Mouse (Mus musculus): ENCODE results near the gene Slc9a9. TPM values are rescaled to one million over a fixed set of nuclear protein-coding genes. Genes with fewer than 3 reads are reported as not detected.

Slc9a9 gene
- polyA plus RNA-seq, 1 experiment: 8.9 TPM

DNA sequence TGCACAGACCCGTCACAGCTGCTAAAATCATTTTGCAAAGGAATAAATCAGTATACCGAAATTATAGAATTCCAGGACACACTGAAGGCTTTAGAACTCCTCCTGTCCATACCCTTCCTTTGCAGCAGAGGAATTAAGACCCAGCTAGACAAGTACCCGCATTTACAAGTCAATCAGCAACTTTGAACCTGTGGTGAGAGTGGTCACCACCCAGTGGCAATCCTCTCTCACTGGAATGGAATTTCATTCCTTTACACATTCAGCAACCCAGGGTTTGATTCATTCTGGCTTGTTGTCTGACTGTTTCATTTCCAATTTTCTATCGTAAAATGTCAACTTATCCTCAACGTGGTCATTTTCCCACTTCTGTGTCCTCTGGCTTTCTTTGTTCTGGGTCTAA is 67.5 kb downstream of the Slc9a9 start:
- no peak for DNase-seq
- Histone ChIP-seq H3K27me3 (ENCODE audit: control insufficient read depth, insufficient read depth, low read length) (no peaks in the 10 kb centered on the region), H3K4me1 (ENCODE audit: control insufficient read depth, insufficient read depth, low read length) (no peaks in the 10 kb centered on the region; the same call in 1 of the 2 replicates), H3K27ac (ENCODE audit: insufficient read depth, low read length) (no peak overlapping the region), H3K4me3 (replicated peaks; ENCODE audit: insufficient read depth, low read depth, low read length) (no peak overlapping the region)
- TF ChIP-seq CTCF (IDR thresholded peaks at IDR 0.05; ENCODE audit: borderline replicate concordance, insufficient read depth, low read depth, low read length) (no peak), POLR2A (IDR thresholded peaks at IDR 0.05; ENCODE audit: borderline replicate concordance, insufficient read depth, low read length) (no peak)
- 75% methylated on average over 5 of the region's 5 CpGs for WGBS

DNA sequence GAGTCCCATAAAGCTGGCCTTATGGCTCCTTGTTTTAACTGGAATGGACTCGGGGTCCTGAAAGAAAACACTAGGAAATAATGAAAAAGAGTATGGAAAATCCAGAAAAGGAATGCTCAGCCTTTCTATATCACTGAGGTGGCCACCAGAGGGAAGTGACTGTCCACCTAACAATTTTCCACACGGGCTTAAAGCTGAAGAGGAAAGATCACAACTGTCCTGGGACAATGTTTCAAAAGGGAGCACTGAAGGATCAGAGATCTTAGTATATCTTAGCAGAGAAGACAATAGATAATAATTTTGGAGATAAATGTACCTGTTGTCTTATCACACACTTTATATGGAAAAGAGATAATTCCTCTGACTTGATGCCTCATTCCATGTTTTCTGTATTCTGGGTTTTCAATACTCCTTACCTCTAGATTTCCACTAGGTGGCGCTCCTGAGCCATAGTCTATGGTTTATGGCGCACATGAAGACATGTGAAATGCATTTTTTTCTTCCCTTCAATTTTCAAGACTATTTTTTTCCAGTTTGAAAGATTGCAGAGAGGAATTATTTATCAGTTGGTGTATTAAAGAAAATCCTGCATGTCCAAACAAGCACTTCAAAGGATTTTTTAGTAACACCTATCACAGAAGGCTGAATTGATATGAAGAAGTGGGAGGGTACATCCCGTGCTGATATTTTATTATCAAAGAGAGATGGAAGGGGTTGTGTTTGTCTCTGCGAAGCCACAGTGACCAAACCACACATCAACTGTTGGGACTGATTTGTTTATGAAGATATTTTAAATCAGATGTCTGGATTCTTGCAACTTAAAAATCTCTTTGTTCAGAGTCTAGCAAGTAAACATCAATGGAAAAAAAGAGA is 69.1 kb downstream of the Slc9a9 start:
- peak; percentile 22; the same call in 1 of the 2 replicates for TF ChIP-seq CTCF (IDR thresholded peaks at IDR 0.05; ENCODE audit: borderline replicate concordance, insufficient read depth, low read depth, low read length)
- no peak for TF ChIP-seq POLR2A (IDR thresholded peaks at IDR 0.05; ENCODE audit: borderline replicate concordance, insufficient read depth, low read length)
- Histone ChIP-seq H3K4me1 (ENCODE audit: control insufficient read depth, insufficient read depth, low read length) (no peaks in the 10 kb centered on the region), H3K27ac (ENCODE audit: insufficient read depth, low read length) (no peak overlapping the region), H3K4me3 (replicated peaks; ENCODE audit: insufficient read depth, low read depth, low read length) (no peak overlapping the region), H3K27me3 (ENCODE audit: control insufficient read depth, insufficient read depth, low read length) (no peaks in the 10 kb centered on the region)
- 44% methylated on average over 6 of the region's 6 CpGs for WGBS
- DNase-seq: peak; percentile 67 to 71

DNA sequence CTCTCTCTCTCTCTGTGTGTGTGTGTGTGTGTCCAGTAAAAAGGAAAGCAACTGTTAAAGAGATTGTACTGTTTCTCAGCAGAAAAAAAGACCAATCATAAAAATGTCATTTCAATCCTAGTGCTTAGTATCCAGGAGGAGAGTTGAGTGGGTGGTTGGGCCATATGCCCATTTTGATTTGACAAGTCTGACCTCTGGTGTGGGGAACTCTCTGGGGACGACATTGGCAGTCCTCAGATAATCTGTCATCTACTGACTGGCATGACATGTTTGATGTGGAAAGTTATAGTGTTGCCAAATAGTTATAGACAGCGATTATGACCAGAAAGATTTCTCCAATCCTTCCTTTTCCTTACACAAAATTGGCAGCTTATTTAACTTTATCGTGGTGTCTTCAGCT is 71.1 kb downstream of the Slc9a9 start:
- no peak for DNase-seq
- WGBS: 40% methylated on average over 3 of the region's 3 CpGs
- Histone ChIP-seq H3K27me3 (ENCODE audit: control insufficient read depth, insufficient read depth, low read length) (no peaks in the 10 kb centered on the region), H3K4me1 (ENCODE audit: control insufficient read depth, insufficient read depth, low read length) (no peaks in the 10 kb centered on the region), H3K27ac (ENCODE audit: insufficient read depth, low read length) (no peak overlapping the region), H3K4me3 (replicated peaks; ENCODE audit: insufficient read depth, low read depth, low read length) (no peak overlapping the region)
- TF ChIP-seq POLR2A (IDR thresholded peaks at IDR 0.05; ENCODE audit: borderline replicate concordance, insufficient read depth, low read length): no peak
- TF ChIP-seq CTCF (IDR thresholded peaks at IDR 0.05; ENCODE audit: borderline replicate concordance, insufficient read depth, low read depth, low read length): no peak

DNA sequence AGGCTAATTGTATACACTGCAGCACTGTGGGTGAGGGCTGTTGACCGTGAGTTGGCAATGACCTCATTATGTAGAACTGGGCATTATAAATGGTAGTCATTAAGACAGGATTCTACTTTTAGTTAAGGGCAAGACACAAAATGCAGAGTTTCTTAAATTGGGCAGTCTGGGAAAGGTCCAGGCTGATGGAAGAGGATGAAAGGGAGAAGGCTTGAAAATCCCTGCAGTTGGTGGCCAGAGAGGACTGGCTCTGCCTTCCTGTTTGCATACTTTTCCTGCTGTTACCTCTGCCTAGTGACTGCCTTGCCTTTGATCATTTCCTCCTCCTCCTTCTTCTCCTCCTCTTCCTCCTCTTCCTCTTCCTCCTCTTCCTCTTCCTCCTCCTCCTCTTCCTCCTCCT is 73.6 kb downstream of the Slc9a9 start:
- Histone ChIP-seq H3K4me3 (replicated peaks; ENCODE audit: insufficient read depth, low read depth, low read length) (no peak overlapping the region), H3K27me3 (ENCODE audit: control insufficient read depth, insufficient read depth, low read length) (no peaks in the 10 kb centered on the region), H3K27ac (ENCODE audit: insufficient read depth, low read length) (no peak overlapping the region), H3K4me1 (ENCODE audit: control insufficient read depth, insufficient read depth, low read length) (no peaks in the 10 kb centered on the region)
- DNase-seq: no peak
- WGBS: 100% methylated on average over 1 of the region's 1 CpGs
- TF ChIP-seq CTCF (IDR thresholded peaks at IDR 0.05; ENCODE audit: borderline replicate concordance, insufficient read depth, low read depth, low read length): no peak
- no peak for TF ChIP-seq POLR2A (IDR thresholded peaks at IDR 0.05; ENCODE audit: borderline replicate concordance, insufficient read depth, low read length)

DNA sequence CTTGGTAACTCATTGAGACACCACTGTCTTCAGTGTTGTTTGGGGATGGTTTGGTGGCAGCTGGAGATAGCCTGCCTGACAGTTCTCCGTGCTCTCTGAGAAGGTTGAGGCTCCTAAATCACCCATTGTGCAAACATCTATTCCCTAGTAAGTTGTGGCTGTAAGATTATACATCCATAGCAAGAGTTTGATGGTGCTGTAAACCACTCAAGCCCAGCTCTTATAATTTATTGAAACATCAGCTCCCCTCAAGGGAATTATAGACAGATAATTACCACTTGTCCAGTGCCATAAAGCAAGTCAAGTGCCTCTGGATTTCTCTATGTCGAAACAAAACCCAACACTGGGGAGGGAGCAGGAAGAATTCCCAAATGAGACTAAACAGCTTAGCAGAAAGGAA is 78.8 kb downstream of the Slc9a9 start:
- DNase-seq: no peak
- WGBS: 79% methylated on average over 2 of the region's 2 CpGs
- H3K4me1 ChIP-seq (ENCODE audit: control insufficient read depth, insufficient read depth, low read length): no peaks in the 10 kb centered on the region
- no peaks in the 10 kb centered on the region for H3K27me3 ChIP-seq (ENCODE audit: control insufficient read depth, insufficient read depth, low read length)
- TF ChIP-seq POLR2A (IDR thresholded peaks at IDR 0.05; ENCODE audit: borderline replicate concordance, insufficient read depth, low read length): no peak
- no peak for TF ChIP-seq CTCF (IDR thresholded peaks at IDR 0.05; ENCODE audit: borderline replicate concordance, insufficient read depth, low read depth, low read length)
- no peak overlapping the region for H3K27ac ChIP-seq (ENCODE audit: insufficient read depth, low read length)
- H3K4me3 ChIP-seq (replicated peaks; ENCODE audit: insufficient read depth, low read depth, low read length): no peak overlapping the region

DNA sequence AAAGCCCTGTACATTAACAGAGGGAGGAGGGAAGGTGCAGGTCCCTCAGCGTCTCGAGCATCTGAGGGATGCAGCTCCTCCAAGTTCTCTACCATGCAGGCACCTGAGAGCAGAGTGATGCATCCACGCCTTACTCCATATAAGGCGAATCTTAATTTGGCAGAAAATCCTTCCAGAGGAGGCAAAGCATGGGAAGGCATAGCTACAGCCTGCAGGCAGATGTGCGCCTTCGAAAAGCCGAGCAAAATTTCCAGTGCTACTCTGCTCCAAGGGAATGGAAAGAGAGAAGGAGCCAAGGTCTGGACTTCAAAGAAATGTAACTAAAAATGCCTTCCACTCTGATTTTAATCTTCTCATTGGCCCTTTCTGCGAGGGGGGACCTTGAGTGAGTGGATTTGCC is 80.5 kb downstream of the Slc9a9 start:
- 90% methylated on average over 8 of the region's 8 CpGs for WGBS

DNA sequence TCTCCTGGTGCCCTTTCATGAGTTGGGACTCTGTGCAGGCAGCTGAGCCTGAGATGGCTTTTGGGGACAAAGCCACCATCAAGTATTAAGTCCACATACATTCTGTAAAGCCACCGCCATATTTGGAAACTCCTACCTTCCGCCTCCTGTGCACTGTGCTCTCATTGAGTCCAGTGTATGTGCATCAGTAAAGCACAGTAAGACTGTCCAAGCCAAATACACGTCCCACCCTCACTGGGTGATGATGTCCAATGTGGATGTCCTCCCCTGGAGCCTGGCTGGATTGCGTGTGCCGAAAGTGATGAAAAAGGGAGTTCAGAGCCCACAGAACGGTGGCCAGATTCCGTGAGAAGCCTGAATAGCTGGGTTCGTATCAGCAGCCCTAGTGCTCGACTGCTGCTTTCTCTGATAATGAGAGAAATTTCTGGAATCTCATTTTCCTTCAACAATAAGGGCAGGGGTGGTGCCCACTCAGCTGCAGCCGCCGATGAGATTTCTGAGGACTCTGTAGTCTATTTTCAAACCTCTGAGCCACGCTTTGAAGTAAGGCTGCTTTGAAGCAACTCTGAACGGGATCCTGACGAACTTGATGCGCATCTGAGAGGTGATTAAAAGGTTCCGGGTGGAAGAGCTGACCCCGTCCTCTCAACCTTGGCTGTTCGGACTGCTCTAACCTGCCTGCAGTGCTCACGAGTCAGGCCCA is 81.4 kb downstream of the Slc9a9 start:
- Histone ChIP-seq H3K4me3 (replicated peaks; ENCODE audit: insufficient read depth, low read depth, low read length) (no peak overlapping the region), H3K27me3 (ENCODE audit: control insufficient read depth, insufficient read depth, low read length) (no peaks in the 10 kb centered on the region), H3K27ac (ENCODE audit: insufficient read depth, low read length) (no peak overlapping the region), H3K4me1 (ENCODE audit: control insufficient read depth, insufficient read depth, low read length) (no peaks in the 10 kb centered on the region)
- 89% methylated on average over 19 of the region's 19 CpGs for WGBS
- TF ChIP-seq CTCF (IDR thresholded peaks at IDR 0.05; ENCODE audit: borderline replicate concordance, insufficient read depth, low read depth, low read length): no peak
- no peak for TF ChIP-seq POLR2A (IDR thresholded peaks at IDR 0.05; ENCODE audit: borderline replicate concordance, insufficient read depth, low read length)
- no peak for DNase-seq

More for the DNA sequence above, 80.5 kb downstream of the Slc9a9 start:
- Histone ChIP-seq H3K27me3 (ENCODE audit: control insufficient read depth, insufficient read depth, low read length) (no peaks in the 10 kb centered on the region), H3K27ac (ENCODE audit: insufficient read depth, low read length) (no peak overlapping the region), H3K4me3 (replicated peaks; ENCODE audit: insufficient read depth, low read depth, low read length) (no peak overlapping the region), H3K4me1 (ENCODE audit: control insufficient read depth, insufficient read depth, low read length) (no peaks in the 10 kb centered on the region)
- no peak for TF ChIP-seq CTCF (IDR thresholded peaks at IDR 0.05; ENCODE audit: borderline replicate concordance, insufficient read depth, low read depth, low read length)
- TF ChIP-seq POLR2A (IDR thresholded peaks at IDR 0.05; ENCODE audit: borderline replicate concordance, insufficient read depth, low read length): no peak
- no peak for DNase-seq

Measured in cerebellum, adult 2 months (tissue).